Mouse (Mus musculus): ENCODE results near the gene Olfr1094. TPM values are rescaled to one million over a fixed set of nuclear protein-coding genes. Genes with fewer than 3 reads are reported as not detected.

The Olfr1094 gene
- not detected in 2 replicates for total RNA-seq (2017)

DNA sequence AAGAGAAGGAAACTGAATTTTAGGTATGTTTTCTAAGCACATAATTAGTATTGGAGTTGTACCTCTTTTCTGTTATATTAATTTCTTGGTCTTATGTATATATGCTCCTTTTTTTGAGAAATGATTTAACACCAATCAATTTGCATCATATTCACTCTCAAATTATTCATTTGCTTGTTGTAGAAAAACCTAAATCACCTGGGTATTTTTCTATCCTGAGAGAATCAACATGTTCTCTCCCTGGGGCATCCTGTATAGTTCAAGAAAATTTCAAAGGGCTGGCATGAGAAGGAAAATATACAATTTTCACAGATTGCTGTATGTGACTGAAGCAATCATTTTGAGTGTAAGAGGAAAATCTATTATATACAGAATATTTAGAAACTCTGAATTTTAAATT is at the start of gene Olfr1094:
Gene Olfr1094, plus strand, starts transcription at position 301 of the 400 bp plus-strand sequence.
- ATAC-seq (replicated peaks; ENCODE audit: low read depth, poor library complexity, severe bottlenecking): no peak

DNA sequence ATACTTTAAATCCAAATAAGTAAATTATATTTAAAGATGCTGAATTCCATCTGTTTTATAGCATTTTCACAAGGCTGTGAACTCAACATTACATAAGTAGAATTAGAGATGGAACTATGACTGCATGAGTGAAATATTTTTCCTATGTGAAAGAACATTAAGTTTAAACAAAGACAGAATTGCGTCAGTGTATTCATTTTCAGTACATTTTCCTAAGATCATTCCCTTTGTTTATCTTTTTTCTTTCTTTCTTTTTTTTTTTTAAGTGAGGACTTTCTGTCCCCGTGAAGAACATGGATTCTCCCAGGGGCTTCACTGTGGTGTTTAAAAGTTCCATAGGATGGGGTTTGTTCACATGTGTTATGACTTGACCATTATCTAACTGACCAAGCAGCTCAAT is 42.3 kb upstream of the Olfr1094 start, which contains the start of gene Olfr1093:
Gene Olfr1093, plus strand, starts transcription at position 301 of the 400 bp plus-strand sequence.
- ATAC-seq (replicated peaks; ENCODE audit: low read depth, poor library complexity, severe bottlenecking): no peak

DNA sequence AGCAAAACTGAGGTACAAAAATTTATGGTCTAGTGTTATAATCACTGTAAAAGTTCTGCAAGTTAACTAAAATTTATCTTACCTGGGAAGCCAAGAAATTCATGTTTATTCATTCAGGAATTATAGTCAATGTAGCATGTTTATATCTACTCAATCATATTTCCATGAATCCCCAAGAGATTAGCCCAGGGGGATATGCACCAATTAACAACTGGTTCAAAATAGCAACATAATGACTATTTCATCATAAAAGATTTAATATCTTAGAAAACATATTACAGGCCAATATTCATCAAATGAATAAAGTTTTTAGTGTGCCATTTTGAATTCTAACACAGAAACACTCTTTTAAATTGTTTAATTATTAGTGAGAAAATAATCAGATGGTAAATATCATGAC is 14.5 kb upstream of the Olfr1094 start, which contains the start of gene Olfr141:
Gene Olfr141, minus strand, starts transcription at position 101 of the 400 bp plus-strand sequence.
- no peak for ATAC-seq (replicated peaks; ENCODE audit: low read depth, poor library complexity, severe bottlenecking)

DNA sequence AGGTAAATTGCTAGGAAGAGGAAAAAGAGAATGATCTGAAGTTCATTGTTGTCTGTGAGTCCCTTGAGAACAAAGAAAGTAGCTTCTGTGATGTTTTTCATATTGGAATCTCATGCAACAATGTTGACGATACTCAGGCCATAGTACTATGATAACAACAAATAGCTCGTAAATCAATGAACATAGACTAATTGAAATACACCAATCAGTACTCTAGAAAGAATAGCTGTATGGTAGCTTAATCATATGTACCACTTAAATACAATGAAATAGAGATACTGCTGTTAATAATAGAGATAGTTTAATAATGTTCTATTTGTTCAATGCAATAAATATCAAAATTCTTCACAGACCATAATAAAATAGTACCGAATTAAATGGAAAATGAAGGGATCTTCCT is 27.1 kb downstream of the Olfr1094 start, which contains the start of gene Olfr1095:
Gene Olfr1095, minus strand, starts transcription at position 101 of the 400 bp plus-strand sequence.
- ATAC-seq (replicated peaks; ENCODE audit: low read depth, poor library complexity, severe bottlenecking): no peak

DNA sequence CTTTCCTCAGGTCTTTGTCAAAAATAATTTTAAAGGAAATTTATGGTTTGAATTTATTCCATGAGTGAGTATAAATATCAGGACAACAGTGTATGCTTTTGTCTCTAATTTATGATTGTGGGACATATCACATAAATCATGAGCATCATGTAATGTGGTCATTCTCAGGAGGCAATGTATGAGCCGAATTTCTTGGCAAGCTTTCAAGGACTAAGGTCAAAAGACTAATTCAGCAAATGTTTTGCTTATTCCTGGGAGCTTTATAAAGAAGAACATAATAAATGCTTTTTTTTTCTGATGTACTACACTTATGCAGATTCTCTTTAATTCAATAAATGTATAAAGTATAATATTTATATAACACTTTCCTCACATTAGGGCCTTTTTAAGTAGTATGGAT is 50.2 kb downstream of the Olfr1094 start, which contains the start of gene Gm13723:
Gene Gm13723, minus strand, starts transcription at position 101 of the 400 bp plus-strand sequence.
- no peak for ATAC-seq (replicated peaks; ENCODE audit: low read depth, poor library complexity, severe bottlenecking)

Other genes with a start within 250 kb of the Olfr1094 start
- gene Olfr1082, start 225.7 kb upstream of the Olfr1094 start, total RNA-seq (2017): not detected in 2 replicates
- not detected in 2 replicates for gene Olfr1084, start 184.9 kb upstream of the Olfr1094 start, total RNA-seq (2017)
- gene Olfr1085, start 162.6 kb upstream of the Olfr1094 start, total RNA-seq (2017): not detected in 2 replicates
- gene Olfr1086, start 144.6 kb upstream of the Olfr1094 start, total RNA-seq (2017): not detected in 2 replicates
- gene Olfr1087, start 126.3 kb upstream of the Olfr1094 start, total RNA-seq (2017): not detected in 2 replicates
- gene Olfr1089, start 91.0 kb upstream of the Olfr1094 start, total RNA-seq (2017): not detected in 2 replicates
- gene Olfr1090, start 65.7 kb upstream of the Olfr1094 start, total RNA-seq (2017): not detected in 2 replicates
- gene Olfr1093, start 42.2 kb upstream of the Olfr1094 start, total RNA-seq (2017): not detected in 2 replicates
- not detected in 2 replicates for gene Olfr141, start 14.6 kb upstream of the Olfr1094 start, total RNA-seq (2017)
- not detected in 2 replicates for gene Olfr1095, start 27.0 kb downstream of the Olfr1094 start, total RNA-seq (2017)
- not detected in 2 replicates for gene Gm13723, start 50.1 kb downstream of the Olfr1094 start, total RNA-seq (2017)
- gene Olfr1097, start 67.6 kb downstream of the Olfr1094 start, total RNA-seq (2017): not detected in 2 replicates
- not detected in 2 replicates for gene Olfr1098, start 99.9 kb downstream of the Olfr1094 start, total RNA-seq (2017)
- not detected in 2 replicates for gene Olfr1099, start 136.0 kb downstream of the Olfr1094 start, total RNA-seq (2017)
- gene Olfr1100, start 155.3 kb downstream of the Olfr1094 start, total RNA-seq (2017): not detected in 2 replicates
- not detected in 2 replicates for gene Olfr1101, start 166.6 kb downstream of the Olfr1094 start, total RNA-seq (2017)
- gene Olfr1102, start 173.7 kb downstream of the Olfr1094 start, total RNA-seq (2017): not detected in 2 replicates
- gene Olfr1104, start 202.4 kb downstream of the Olfr1094 start, total RNA-seq (2017): not detected in 2 replicates
- gene Olfr1105, start 211.9 kb downstream of the Olfr1094 start, total RNA-seq (2017): not detected in 2 replicates
- gene Olfr1106, start 227.6 kb downstream of the Olfr1094 start, total RNA-seq (2017): not detected in 2 replicates